Mouse (Mus musculus) frontal cortex, postnatal 36 days (tissue): Measurements from ENCODE around the gene Nup210l.
A peak's percentile ranks its signal among the peaks of the same experiment; 100 is the strongest.

Source experiments
- DNase-seq, 2 experiments: peaks; one replicate each; pipeline ENCODE4 v3.0.0; 2022; ENCODE audit warnings: low spot score in 2 of 2

Nup210l gene

GRCm38 (mm10) chr3:90103938-90104337 is at the start of gene Nup210l:
Gene Nup210l (plus strand): TSS chr3:90104132.
- no peak for DNase-seq

DNA sequence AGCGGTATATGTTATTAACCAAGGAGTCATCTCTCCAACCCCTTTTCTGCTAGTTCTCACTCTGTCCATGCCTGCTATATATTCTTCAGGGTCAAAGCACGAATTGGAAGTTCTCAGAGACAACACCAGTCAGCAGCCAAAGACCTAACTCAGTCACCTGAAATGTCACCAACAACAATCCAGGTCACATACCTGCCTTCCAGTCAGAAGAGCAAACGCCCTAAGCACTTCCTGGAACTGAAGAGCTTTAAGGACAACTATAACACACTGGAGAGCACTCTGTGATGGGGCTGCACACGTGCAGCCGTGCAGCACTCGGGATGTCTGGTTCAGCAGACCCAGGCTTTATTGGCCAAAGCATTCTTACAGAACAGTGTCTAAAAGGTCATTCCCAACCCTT is 42.4 kb upstream of the Nup210l start:
- no peak for DNase-seq

DNA sequence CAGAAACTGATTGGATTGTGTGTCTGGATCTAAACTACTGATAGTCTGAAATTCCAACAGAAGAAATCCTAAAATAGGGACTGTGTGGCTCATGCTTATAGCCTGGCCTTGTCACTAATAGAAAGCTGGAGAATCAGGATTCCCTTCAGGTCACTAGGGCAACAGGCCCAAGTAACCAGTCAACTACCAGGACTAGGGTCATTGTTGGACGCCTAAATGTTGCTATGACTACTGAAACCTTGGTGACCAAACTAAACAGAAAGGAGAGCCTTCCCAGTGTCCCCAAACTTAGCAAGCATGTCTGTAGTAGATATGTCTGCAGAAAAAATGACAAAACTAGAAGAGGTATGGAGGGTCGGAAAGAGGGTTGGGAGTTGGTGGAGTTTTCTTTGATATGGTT is 41.4 kb upstream of the Nup210l start:
- DNase-seq, result no peak

DNA sequence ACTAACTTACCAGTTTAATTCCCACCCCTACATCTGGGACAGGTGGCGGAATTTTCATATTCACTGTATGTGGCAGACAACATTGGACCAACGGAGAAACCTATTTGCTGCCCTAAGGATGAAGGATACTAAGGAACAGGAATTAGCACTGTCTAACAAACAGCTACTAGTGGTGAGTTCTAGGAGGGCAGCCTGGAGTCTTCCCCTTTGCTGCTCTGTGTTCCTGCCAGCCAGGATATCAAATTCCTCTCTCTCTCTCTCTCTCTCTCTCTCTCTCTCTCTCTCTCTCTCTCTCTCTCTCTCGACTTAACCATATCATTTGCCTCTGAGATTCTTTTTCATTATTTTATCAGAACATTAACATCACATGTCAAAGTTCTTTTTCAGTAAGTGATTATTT is 39.5 kb upstream of the Nup210l start:
- DNase-seq, result no peak

- peak in 1 of 2 experiments; percentile 60 for DNase-seq
These were observed 38.4 kb upstream of the Nup210l start for GRCm38 (mm10) chr3:90065553-90065952.

DNA sequence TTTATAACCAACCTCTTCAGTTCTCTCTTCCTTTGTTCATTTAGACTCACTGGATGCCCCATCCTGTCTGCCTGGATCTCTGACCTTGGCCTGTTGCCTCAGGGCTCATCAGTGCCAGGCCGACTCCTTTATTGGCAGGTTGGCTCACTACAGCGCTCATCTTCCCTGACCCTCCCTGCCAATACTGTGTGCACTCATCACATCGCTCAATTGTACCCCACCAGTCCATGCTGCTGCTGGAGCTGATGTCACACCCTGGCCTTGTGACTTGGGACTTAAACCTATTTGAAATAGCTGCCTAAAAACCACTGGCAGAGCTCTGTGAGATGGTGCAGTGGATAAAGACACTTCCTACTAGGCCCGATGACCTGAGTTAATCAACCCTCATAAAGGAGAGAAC is 36.1 kb upstream of the Nup210l start:
- no peak for DNase-seq

DNA sequence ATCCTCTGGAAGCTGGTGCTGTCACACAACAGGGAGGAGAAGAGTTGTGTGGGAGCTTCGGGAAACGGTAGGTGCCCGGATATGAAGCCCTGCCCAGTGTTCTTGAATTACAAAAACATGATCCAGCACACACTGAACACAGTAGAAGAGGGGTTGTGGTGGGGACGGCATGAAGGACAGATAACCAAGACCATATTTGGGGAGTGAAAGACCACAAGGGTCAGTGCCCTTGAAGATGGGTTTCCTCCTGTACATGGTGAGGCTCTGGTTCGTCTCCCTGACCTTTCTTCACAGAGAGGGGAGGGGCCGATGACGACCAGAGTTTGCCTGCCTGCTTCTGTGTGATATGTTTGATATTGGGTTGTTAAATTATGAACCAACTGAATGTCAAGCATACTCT is 34.2 kb upstream of the Nup210l start:
- no peak for DNase-seq

DNA sequence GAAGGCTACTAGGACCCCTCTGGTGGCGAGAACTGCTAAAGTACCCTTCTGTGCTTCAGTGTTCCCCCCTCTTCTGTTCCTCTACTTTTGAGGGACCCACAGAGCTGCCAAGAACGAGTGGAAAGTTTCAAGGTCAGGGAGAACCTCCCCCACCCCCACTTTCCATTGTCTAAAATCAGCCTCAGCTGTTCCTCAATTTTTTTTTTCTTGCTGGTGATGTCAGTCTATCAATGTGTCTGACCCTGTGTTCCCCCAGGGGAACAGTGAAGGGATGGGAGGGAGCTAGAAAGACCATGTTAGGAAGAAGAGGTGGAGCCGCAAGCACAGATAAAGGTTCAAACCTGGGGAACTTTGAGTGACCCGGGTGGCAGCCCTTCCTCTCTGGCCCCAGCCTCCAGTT is 31.6 kb upstream of the Nup210l start, which contains the start of gene Tpm3:
Gene Tpm3, plus strand, starts transcription at position 356 of the 400 bp plus-strand sequence.
- no peak for DNase-seq

DNA sequence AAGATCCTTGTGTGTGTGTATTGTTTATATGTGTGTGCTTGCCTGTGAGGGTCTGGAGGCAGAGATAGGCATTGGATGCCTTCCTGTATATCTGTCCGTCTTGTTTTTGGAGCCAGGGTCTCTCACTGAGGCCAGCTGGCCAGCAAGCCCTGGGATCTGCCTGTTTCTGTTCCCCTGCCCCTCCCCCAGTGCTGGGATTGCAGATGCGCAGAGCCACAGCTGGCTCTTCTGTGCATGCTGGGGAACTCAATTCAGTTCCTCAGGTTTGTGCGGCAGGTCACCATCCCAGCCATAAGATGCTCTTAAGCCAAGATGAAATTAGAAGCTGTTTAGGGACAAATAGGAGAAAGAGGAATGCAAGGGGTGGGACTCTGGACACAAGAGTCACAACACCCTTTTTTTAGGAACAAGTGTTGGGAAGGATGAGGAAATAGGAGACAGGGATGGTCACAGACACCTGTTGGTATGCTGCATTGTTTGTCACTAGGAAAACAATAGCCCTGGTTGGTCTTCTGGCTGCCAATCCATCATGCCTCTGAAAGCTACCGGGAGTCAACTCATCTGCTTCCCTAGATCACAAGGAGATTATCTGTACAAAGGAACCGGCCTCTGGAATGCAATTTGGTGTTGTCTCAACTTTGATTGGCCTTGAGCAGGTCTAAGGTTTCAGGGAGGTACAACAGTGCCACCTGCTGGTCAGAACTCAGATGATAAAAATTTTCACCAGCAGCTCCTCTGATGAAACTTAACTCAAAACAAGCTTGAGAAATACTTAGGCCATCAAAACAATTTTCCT is 26.8 kb upstream of the Nup210l start:
- DNase-seq, result peak; percentile 81 to 87

DNA sequence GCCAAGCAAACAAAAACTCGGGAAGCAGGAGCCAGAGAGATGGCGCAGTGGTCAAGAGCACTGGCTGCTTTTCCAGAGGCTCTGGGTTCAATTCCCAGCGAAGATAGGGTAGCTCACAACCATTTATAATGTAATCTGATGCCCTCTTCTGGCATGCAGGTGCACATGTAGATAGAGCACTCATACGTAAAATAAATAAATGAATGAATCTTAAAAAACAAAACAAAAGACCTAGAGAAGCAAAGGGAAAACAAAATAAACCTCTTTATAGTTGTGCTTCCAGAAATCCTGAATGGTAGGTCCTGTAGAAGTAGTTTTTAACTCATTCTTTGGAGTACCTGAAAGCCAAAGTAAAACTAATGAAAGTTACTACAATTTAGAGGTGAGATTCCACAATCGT is 25.7 kb upstream of the Nup210l start:
- DNase-seq, result no peak

DNA sequence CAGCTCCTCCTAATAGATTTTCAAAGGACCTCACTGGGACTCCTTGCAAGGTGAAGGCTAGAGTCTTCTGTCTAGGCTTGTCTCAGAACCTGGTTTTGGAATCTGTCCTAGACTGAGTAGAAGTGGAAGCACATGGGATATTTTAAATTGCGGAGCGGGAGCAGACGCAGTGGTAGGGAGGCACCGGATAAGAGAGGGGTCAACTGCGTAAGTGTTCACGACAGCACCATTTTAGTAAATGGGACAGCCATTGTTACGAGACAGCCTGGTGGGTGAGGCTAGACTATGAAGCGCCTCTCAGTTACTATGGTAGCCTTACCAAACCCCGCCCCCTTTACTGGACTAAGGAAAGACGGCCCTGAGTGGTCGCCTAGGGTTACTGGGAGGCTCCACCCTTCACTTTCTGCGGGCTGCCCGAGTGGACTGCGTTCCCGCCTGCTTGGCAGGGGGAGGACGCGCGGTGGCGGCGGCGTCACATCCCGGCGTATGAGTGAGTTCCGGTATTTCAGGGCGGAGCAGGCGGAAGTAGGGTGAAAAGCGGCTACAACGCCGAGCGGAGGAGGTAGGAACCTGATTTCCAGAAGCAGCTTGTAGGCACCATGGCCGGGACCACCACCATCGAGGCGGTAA is 24.7 kb upstream of the Nup210l start:
- DNase-seq, result peak; percentile 91

GRCm38 (mm10) chr3:90079763-90080497 is 24.0 kb upstream of the Nup210l start:
- DNase-seq, result peak; percentile 50 to 52

GRCm38 (mm10) chr3:90080498-90080863 is 23.5 kb upstream of the Nup210l start:
- no peak for DNase-seq

DNA sequence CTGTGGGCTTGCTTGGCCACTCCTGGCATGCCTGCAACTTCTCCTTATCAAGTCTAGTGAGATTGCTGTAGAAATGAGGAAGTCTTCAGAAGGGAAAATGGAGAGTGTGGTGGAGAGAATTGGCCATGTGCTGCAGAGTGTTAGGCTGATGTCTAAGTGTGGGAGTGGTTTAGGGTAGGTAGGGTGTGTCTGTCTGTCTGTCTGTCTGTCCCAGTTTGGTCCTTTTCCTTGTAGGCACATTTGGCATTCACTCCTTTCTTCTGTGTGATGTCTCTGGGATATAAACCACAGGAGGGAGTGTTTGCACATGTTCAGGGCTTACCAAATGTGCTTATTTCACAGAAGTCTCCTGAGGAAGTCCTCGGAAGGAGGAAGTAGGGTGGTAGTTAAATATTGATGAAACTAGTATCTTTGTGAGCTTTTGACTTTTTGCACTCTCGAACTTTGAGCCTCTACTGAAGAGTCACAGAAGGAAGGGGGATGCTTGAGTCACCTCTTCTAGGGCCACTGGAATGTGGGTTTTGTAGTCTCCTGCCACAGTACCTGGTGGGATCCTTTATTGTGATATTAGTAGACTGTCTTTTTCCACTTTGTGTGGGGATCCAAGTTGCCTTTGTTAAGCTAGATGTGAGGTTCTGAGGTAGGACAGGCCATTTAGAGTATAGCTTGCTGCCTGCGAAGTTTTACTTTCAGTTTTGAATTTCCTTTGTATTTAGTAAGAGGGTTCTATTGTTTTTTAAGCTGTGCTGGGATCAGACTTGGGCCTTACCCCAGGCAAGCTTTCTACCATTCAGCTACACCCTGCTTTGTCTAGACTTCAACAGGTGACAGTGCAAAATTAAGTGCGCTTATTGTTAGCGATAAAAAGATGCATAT is 22.3 kb upstream of the Nup210l start:
- DNase-seq, result no peak

DNA sequence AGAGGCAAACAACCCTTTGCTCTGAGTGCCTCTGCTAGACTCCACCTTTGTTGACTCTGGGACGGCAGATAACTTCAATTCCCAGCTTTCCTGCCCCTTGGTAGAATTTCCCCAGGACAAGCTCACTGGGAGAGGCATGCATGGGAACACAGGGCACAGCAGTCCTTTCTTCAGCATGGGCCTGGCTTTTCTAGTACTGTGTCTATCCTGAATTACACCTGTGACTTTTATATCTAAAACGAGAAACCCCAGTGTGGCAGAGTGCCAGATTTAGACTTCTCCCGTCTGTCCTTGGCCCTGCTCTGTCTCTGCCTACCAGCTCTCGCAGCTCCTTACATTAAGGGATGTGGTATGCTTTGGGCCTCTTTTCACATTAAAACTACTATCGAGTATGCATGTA is 20.9 kb upstream of the Nup210l start:
- DNase-seq, result peak in 1 of 2 experiments; percentile 50

GRCm38 (mm10) chr3:90083698-90084324 is 20.1 kb upstream of the Nup210l start:
- peak; percentile 50 to 74 for DNase-seq

DNA sequence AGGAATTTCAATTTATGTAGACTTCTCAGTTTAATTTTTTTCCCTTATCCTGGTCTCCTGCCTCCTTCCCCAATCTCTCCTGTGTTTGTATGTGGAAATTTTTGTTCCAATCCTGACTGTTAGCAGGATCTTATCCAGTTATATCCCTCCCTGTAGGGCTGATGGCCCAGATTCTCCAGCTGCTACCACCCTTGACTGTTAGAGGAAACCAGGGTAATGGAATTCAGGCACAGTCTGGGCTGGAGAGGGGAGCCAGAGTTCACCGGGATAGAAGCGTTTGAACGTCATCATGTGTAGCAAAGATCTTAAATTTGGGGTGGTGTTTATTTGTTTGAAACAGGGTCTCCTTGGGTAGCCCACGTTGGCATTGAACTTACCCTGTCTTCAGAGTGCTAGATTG is 19.1 kb upstream of the Nup210l start:
- no peak for DNase-seq

- no peak for DNase-seq
These were observed 18.7 kb upstream of the Nup210l start for GRCm38 (mm10) chr3:90085281-90085680.

- no peak for DNase-seq
These were observed 17.9 kb upstream of the Nup210l start for GRCm38 (mm10) chr3:90086068-90086467.

- no peak for DNase-seq
These were observed 15.3 kb upstream of the Nup210l start for GRCm38 (mm10) chr3:90088617-90089016.

- no peak for DNase-seq
These were observed 13.0 kb upstream of the Nup210l start for GRCm38 (mm10) chr3:90090892-90091291.
